Mouse (Mus musculus) erythroblast, adult 5-6 weeks (primary cell): ENCODE results near the gene Prok1. TPM values are rescaled to one million over a fixed set of nuclear protein-coding genes. Genes with fewer than 3 reads are reported as not detected.

Experiments
- ATAC-seq: replicated peaks from 2 replicates; pipeline ENCODE4 v1.8.0; 2016; ENCODE audit warnings: moderate number of reproducible peaks, mild to moderate bottlenecking, moderate TSS enrichment, inconsistent platforms; ENCODE audit not compliant: poor library complexity, low FRiP score, severe bottlenecking
- total RNA-seq, 2 experiments: library from RNA; stranded (forward) in 1 of 2; stranded (reverse) in 1 of 2; fragments of 150-400 nt in 1 of 2; fragments of 200-764, 138-1000 nt in 1 of 2; gene quantifications; 2 replicates each; pipeline versions ENCODE4 v1.2.3 to v1.2.4; 2015 to 2017; ENCODE audit warnings: low replicate concordance in 2 of 2

Prok1 gene
- total RNA-seq, 2 experiments from 2014 or later, result not detected

DNA sequence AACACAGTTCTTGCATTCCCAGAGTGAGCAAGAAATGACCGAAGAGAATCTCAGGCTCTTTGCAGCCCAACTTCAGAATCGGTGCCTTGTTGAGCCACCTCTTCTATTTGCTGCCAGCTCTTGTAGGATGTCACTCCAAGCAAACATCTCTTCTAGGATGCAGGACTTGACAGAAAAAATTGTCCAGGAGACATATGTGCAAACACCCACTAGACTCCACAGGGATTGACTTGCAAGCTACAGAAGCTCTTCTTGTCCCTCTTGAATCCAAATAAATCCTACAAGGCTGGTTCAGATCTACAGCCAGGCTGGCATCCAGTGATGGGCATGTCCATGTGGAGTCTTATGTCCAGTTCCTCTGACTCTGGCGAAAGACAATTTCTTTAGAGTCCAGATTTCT lies 35.1 kb downstream of the Prok1 start:
- no peak for ATAC-seq

DNA sequence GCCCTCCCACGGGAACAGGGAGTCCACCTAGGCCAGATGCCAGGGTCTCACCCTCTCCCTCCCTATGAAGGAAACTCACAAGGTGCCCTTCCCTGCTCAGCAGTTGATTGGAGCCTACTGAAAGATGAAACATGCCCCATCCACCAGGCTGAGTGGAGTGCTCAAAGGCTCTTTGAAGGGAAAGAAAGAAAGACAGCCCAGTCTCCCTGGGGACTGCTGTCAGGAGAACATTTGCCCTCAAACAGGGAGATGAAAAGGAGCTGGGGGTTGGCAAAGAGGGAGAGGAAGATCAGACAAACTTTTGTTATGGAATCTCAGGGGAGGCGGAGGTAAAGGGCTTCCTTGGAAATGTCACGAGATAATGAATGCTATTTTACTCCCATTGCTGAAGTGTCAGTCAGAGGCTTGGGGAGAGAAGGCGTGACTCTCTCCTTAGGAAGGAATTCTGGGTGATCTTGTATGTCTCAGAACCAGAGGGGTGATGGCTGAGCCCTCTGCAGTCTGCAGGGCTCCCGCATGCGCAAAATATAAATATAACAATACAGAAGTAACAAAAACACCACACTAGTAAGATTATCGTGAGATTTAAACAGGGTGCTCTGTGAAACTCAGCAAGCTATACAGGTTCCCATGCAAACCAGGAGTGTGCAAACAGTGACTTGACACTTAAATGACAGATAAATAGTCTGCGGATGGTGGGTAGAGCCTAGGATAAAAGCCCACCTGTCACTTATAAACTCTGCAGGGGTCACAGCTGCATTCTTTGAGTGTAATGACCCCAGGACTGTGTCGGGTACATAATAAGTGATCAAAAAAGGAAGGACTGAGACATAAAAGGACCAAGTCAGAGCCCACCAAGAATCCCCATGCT lies 38.0 kb downstream of the Prok1 start:
- ATAC-seq, result no peak

DNA sequence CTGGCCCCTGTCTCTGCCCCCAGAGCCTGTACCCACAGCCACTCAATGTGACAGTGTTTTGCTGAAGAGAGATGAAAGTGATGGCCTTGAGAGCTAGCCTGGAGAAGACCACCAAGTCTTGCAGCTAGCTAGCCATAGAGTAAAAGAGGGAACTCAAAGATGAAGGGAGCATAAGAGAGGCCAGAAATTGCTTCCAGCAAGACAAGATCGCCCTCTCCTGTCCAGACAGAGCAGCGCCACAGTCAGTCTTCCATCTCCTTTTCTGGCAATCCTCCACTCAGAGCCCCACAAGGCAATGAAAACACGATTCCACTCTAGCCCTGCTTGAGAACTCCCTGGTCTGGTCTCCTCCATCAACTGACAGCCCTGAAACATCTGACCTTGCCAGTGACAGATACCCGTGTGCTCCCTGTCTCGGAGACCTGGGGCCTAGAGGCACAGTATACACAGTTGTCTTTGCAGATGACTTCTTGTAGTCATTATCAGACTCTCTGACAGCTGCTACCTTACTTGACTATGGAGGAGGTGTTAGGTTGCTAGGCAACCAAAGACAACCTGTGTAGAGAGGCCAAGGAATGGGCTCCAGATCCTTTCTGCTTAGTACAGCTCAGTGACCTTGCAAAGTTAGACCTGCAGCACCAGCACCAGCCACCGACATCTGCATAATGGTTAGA lies 51.1 kb downstream of the Prok1 start:
- no peak for ATAC-seq

DNA sequence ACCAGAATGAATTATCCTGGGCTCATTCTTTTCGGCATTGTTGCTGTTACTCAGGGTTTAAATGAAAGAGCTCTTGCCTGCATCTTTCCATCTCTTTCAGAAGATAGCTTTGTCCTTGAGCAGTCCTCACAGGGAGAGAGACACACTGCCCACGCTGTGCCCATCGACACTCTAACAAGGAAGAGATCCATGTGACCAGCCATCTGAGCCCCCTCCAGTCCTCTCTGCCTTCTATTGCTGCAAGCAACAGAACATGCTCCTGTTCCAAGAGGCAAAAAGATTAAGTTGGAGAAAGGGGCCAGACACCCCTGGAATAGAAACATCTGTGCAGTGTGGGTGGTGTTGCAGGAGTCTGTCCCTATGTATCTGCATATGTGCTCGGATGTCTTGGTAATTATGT lies 52.5 kb downstream of the Prok1 start:
- no peak for ATAC-seq

DNA sequence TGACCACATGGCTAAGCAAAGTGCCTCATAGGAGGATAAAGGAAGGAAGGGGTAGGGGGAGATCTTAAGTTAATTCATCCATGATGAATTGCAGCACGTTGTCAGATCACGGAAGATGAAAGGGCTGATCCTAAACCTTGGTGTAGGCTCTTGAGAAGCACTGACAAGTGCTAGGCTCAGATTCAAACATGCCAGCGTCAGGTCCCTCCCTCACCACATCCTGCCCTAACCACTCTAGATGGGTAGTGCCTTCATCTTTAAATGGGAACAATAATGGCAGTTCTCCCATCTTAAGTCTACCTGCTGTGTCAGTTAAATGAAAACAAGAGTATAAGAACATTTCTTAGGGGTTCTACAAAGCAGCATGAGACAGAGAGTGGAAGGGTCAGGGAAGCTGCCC lies 53.9 kb downstream of the Prok1 start:
- no peak for ATAC-seq

DNA sequence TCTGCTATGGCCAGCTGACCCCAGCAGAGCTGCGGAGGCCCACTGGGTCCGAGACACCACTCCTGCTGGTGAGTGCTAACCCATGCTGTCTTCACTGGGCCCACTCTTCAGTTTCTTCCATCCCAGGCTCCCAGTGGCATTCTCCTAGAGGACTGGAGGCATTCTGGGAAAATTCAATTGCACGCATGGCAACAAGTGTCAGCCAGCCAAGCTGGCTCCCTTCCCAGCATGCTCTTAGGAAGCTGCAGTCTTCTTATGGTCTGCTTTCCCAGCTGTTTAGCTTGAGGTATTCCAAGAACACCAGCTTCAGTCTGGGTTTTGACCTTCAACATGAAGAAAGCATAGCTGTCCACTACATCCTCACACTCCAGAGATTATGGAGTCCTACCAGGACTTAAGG lies 56.3 kb downstream of the Prok1 start:
- ATAC-seq, result no peak

Other genes with a start within 250 kb of the Prok1 start
- 4.4 TPM in 1 of 2 replicates, not detected in the other for gene Kcna3, start 203.5 kb downstream of the Prok1 start, total RNA-seq (2015; ENCODE audit: low replicate concordance)
- gene Kcna3, start 203.5 kb downstream of the Prok1 start, total RNA-seq (2017; ENCODE audit: low replicate concordance), result 1.5 and 1.7 TPM in 2 replicates
- gene Kcna2, start 138.6 kb downstream of the Prok1 start, total RNA-seq (2015; ENCODE audit: low replicate concordance), result 1.0 and 2.1 TPM in 2 replicates
- 0.98 and 1.3 TPM in 2 replicates for gene Kcna2, start 138.6 kb downstream of the Prok1 start, total RNA-seq (2017; ENCODE audit: low replicate concordance)
- gene Kcna10, start 56.7 kb downstream of the Prok1 start, total RNA-seq (2015; ENCODE audit: low replicate concordance), result not detected in 2 replicates
- not detected in 2 replicates for gene Kcna10, start 56.7 kb downstream of the Prok1 start, total RNA-seq (2017; ENCODE audit: low replicate concordance)
- gene Cym, start 18.0 kb downstream of the Prok1 start, total RNA-seq (2015; ENCODE audit: low replicate concordance), result not detected in 2 replicates
- not detected in 2 replicates for gene Cym, start 18.0 kb downstream of the Prok1 start, total RNA-seq (2017; ENCODE audit: low replicate concordance)
- not detected in 2 replicates for gene A630076J17Rik, start 9.1 kb downstream of the Prok1 start, total RNA-seq (2015; ENCODE audit: low replicate concordance)
- 0.42 TPM in 1 of 2 replicates, not detected in the other for gene A630076J17Rik, start 9.1 kb downstream of the Prok1 start, total RNA-seq (2017; ENCODE audit: low replicate concordance)
- gene Lamtor5, start 39.2 kb upstream of the Prok1 start, total RNA-seq (2015; ENCODE audit: low replicate concordance), result 38.2 and 42.8 TPM in 2 replicates
- gene Lamtor5, start 39.2 kb upstream of the Prok1 start, total RNA-seq (2017; ENCODE audit: low replicate concordance), result 12.1 and 16.7 TPM in 2 replicates
- not detected in 2 replicates for gene Slc16a4, start 51.5 kb upstream of the Prok1 start, total RNA-seq (2015; ENCODE audit: low replicate concordance)
- 0.43 TPM in 1 of 2 replicates, not detected in the other for gene Slc16a4, start 51.5 kb upstream of the Prok1 start, total RNA-seq (2017; ENCODE audit: low replicate concordance)
- gene Rbm15, start 94.0 kb upstream of the Prok1 start, total RNA-seq (2015; ENCODE audit: low replicate concordance), result 19.4 and 26.1 TPM in 2 replicates
- 19.9 and 29.7 TPM in 2 replicates for gene Rbm15, start 94.0 kb upstream of the Prok1 start, total RNA-seq (2017; ENCODE audit: low replicate concordance)
- gene Kcnc4, start 219.8 kb upstream of the Prok1 start, total RNA-seq (2015; ENCODE audit: low replicate concordance), result not detected in 2 replicates
- gene Kcnc4, start 219.8 kb upstream of the Prok1 start, total RNA-seq (2017; ENCODE audit: low replicate concordance), result not detected in 2 replicates